Mouse (Mus musculus): ENCODE results near the gene Ppie. TPM values are rescaled to one million over a fixed set of nuclear protein-coding genes. Genes with fewer than 3 reads are reported as not detected.
"Not testable (repeated sequence)": the region's sequence is repeated elsewhere in the genome, so short reads cannot be mapped to it uniquely, and the experiment has no call there.

Ppie gene
- polyA plus RNA-seq, 1 experiment from 2014 or later: 110 TPM

GRCm38 (mm10) chr4:123162305-123162917 lies 22.7 kb upstream of the Ppie start:
- Histone ChIP-seq H3K4me2 (peak overlapping the region; percentile 27; the same call in 1 of the 2 replicates), H3K9me3 (ENCODE audit: low read depth, low read length) (no peaks in the 10 kb centered on the region), H3K27me3 (ENCODE audit: insufficient read depth, low read length) (no peaks in the 10 kb centered on the region), H3K36me3 (ENCODE audit: insufficient read depth) (no peaks in the 10 kb centered on the region), H3K9ac (no peak overlapping the region), H3K4me1 (ENCODE audit: insufficient read depth) (no peaks in the 10 kb centered on the region), H3K27ac (ENCODE audit: low read depth) (no peak overlapping the region), H3K4me3 (ENCODE audit: low read depth, low read length) (no peak overlapping the region)
- DNase-seq: peak; percentile 5
- no peak for ATAC-seq (ENCODE audit: insufficient read depth)
- TF ChIP-seq CTCF (IDR thresholded peaks at IDR 0.05; ENCODE audit: low read depth): no peak
- WGBS: 12% methylated on average over 15 of the region's 15 CpGs

GRCm38 (mm10) chr4:123161251-123161650 lies 21.5 kb upstream of the Ppie start:
- H3K4me3 ChIP-seq (ENCODE audit: low read depth, low read length); H3K9ac ChIP-seq; H3K27me3 ChIP-seq (ENCODE audit: insufficient read depth, low read length); ATAC-seq (ENCODE audit: insufficient read depth); H3K4me2 ChIP-seq; H3K27ac ChIP-seq (ENCODE audit: low read depth); H3K4me1 ChIP-seq (ENCODE audit: insufficient read depth); DNase-seq; H3K9me3 ChIP-seq (ENCODE audit: low read depth, low read length); H3K36me3 ChIP-seq (ENCODE audit: insufficient read depth): not testable (repeated sequence)
- 80% methylated on average over 3 of the region's 3 CpGs for WGBS

GRCm38 (mm10) chr4:123160571-123160970 lies 20.8 kb upstream of the Ppie start:
- no peak overlapping the region for H3K27ac ChIP-seq (ENCODE audit: low read depth)
- no peaks in the 10 kb centered on the region for H3K4me1 ChIP-seq (ENCODE audit: insufficient read depth)
- DNase-seq (no peak), ATAC-seq (ENCODE audit: insufficient read depth) (no peak)
- H3K4me2 ChIP-seq: no peak overlapping the region
- TF ChIP-seq CTCF (IDR thresholded peaks at IDR 0.05; ENCODE audit: low read depth): no peak
- 67% methylated on average over 6 of the region's 6 CpGs for WGBS
- no peaks in the 10 kb centered on the region for H3K36me3 ChIP-seq (ENCODE audit: insufficient read depth)
- H3K9me3 ChIP-seq (ENCODE audit: low read depth, low read length): no peaks in the 10 kb centered on the region
- H3K27me3 ChIP-seq (ENCODE audit: insufficient read depth, low read length): no peaks in the 10 kb centered on the region
- no peak overlapping the region for H3K4me3 ChIP-seq (ENCODE audit: low read depth, low read length)
- H3K9ac ChIP-seq: no peak overlapping the region

- Histone ChIP-seq H3K27ac (ENCODE audit: low read depth) (no peak overlapping the region), H3K4me1 (ENCODE audit: insufficient read depth) (no peaks in the 10 kb centered on the region), H3K9me3 (ENCODE audit: low read depth, low read length) (no peaks in the 10 kb centered on the region), H3K27me3 (ENCODE audit: insufficient read depth, low read length) (no peaks in the 10 kb centered on the region), H3K36me3 (ENCODE audit: insufficient read depth) (no peaks in the 10 kb centered on the region), H3K4me2 (no peak overlapping the region), H3K9ac (no peak overlapping the region), H3K4me3 (ENCODE audit: low read depth, low read length) (no peak overlapping the region)
- TF ChIP-seq CTCF (IDR thresholded peaks at IDR 0.05; ENCODE audit: low read depth): no peak
- DNase-seq (no peak), ATAC-seq (ENCODE audit: insufficient read depth) (no peak)
Observed at GRCm38 (mm10) chr4:123155840-123156239, 16.1 kb upstream of the Ppie start.

GRCm38 (mm10) chr4:123155427-123155826 lies 15.7 kb upstream of the Ppie start:
- Histone ChIP-seq H3K27ac (ENCODE audit: low read depth) (no peak overlapping the region), H3K9ac (no peak overlapping the region), H3K4me1 (ENCODE audit: insufficient read depth) (no peaks in the 10 kb centered on the region), H3K27me3 (ENCODE audit: insufficient read depth, low read length) (no peaks in the 10 kb centered on the region), H3K4me3 (ENCODE audit: low read depth, low read length) (no peak overlapping the region), H3K36me3 (ENCODE audit: insufficient read depth) (no peaks in the 10 kb centered on the region), H3K4me2 (no peak overlapping the region), H3K9me3 (ENCODE audit: low read depth, low read length) (no peaks in the 10 kb centered on the region)
- DNase-seq: no peak
- no peak for TF ChIP-seq CTCF (IDR thresholded peaks at IDR 0.05; ENCODE audit: low read depth)
- ATAC-seq (ENCODE audit: insufficient read depth): no peak
- 56% methylated on average over 2 of the region's 2 CpGs for WGBS

DNA sequence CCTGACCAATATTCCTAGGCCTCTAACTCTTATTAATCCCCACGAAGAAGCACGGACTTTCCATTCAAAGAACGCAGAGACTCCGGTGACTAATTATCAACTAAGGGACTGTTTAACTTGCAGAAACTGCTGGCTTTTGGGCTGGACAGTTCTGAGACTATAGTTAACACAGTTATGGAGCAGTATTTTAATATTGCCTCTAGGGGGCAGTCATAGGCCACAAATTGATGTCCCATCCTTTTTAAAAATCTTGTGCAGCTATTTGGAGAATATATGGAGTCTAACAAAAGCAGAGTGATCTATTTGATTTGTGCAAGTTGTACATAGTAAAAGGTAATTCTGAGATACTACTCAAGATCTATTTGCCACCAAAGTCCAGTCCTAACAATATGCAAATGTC lies 15.3 kb upstream of the Ppie start:
- Histone ChIP-seq H3K27ac (ENCODE audit: low read depth) (no peak overlapping the region), H3K4me1 (ENCODE audit: insufficient read depth) (no peaks in the 10 kb centered on the region), H3K9me3 (ENCODE audit: low read depth, low read length) (no peaks in the 10 kb centered on the region), H3K4me2 (no peak overlapping the region), H3K36me3 (ENCODE audit: insufficient read depth) (no peaks in the 10 kb centered on the region), H3K4me3 (ENCODE audit: low read depth, low read length) (no peak overlapping the region), H3K9ac (no peak overlapping the region), H3K27me3 (ENCODE audit: insufficient read depth, low read length) (no peaks in the 10 kb centered on the region)
- TF ChIP-seq CTCF (IDR thresholded peaks at IDR 0.05; ENCODE audit: low read depth): peak; percentile 63
- peak; percentile 84 for DNase-seq
- no peak for ATAC-seq (ENCODE audit: insufficient read depth)
- 21% methylated on average over 4 of the region's 4 CpGs for WGBS

DNA sequence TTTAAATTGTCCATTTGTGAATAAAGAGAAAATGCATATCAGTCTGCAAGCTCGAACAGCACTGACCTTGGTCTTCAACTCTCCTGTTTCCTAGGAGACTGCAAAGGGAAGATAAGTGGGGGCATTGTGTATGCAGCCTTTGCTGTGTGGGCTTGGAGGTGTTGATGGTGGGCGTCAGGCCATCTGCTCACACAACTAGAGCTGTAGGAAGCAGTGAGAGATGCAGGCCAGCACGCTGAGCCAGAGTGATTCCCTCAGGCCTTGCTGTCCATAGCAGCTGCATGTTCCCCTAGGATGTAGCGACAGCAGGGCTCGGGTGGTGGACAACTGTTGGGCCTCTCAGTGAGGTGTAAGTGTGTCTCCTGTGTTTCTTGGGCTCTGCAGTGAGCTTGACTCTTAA lies 13.2 kb upstream of the Ppie start:
- ATAC-seq (ENCODE audit: insufficient read depth): no peak
- WGBS: 36% methylated on average over 5 of the region's 5 CpGs
- H3K4me1 ChIP-seq (ENCODE audit: insufficient read depth): no peaks in the 10 kb centered on the region

GRCm38 (mm10) chr4:123152003-123152402 lies 12.3 kb upstream of the Ppie start:
- H3K4me2 ChIP-seq: no peak overlapping the region
- H3K4me1 ChIP-seq (ENCODE audit: insufficient read depth): no peaks in the 10 kb centered on the region
- TF ChIP-seq CTCF (IDR thresholded peaks at IDR 0.05; ENCODE audit: low read depth): no peak
- H3K9me3 ChIP-seq (ENCODE audit: low read depth, low read length): no peaks in the 10 kb centered on the region
- H3K36me3 ChIP-seq (ENCODE audit: insufficient read depth): no peaks in the 10 kb centered on the region
- no peak overlapping the region for H3K4me3 ChIP-seq (ENCODE audit: low read depth, low read length)
- no peaks in the 10 kb centered on the region for H3K27me3 ChIP-seq (ENCODE audit: insufficient read depth, low read length)
- H3K9ac ChIP-seq: no peak overlapping the region
- 73% methylated on average over 4 of the region's 4 CpGs for WGBS
- H3K27ac ChIP-seq (ENCODE audit: low read depth): no peak overlapping the region
- no peak for ATAC-seq (ENCODE audit: insufficient read depth)
- DNase-seq: no peak

More for the DNA sequence above, 13.2 kb upstream of the Ppie start:
- no peak overlapping the region for H3K4me3 ChIP-seq (ENCODE audit: low read depth, low read length)
- H3K36me3 ChIP-seq (ENCODE audit: insufficient read depth): no peaks in the 10 kb centered on the region
- no peak for TF ChIP-seq CTCF (IDR thresholded peaks at IDR 0.05; ENCODE audit: low read depth)
- H3K27me3 ChIP-seq (ENCODE audit: insufficient read depth, low read length): no peaks in the 10 kb centered on the region
- H3K27ac ChIP-seq (ENCODE audit: low read depth): no peak overlapping the region
- no peak overlapping the region for H3K9ac ChIP-seq
- DNase-seq: no peak
- no peaks in the 10 kb centered on the region for H3K9me3 ChIP-seq (ENCODE audit: low read depth, low read length)
- H3K4me2 ChIP-seq: no peak overlapping the region

Measured in lung, embryonic 14.5 days (tissue).